Mouse (Mus musculus) hindbrain, postnatal 0 days (tissue): ENCODE measurements around the gene Kcna3. TPM values are rescaled to one million over a fixed set of nuclear protein-coding genes. Genes with fewer than 3 reads are reported as not detected.

Experiments
- ATAC-seq: fragments of 200-750 bp; cut with Nextera tagmentation; 2 replicates; pipeline ENCODE4 v1.8.0; 2017; ENCODE audit warnings: mild to moderate bottlenecking, moderate TSS enrichment, moderate library complexity
- DNase-seq: peaks from one replicate; pipeline ENCODE4 v3.0.0-alpha.2; 2015; ENCODE audit warnings: low spot score
- H3K27ac ChIP-seq: fragments of 300-500 bp; sonication (generic); 2 replicates; pipeline ENCODE4 v1.5.1; 2014; ENCODE audit warnings: mild to moderate bottlenecking
- H3K27me3 ChIP-seq: fragments of 300-500 bp; sonication (generic); 2 replicates; pipeline ENCODE4 v1.6.1; 2014; ENCODE audit warnings: low read length, mixed read lengths; ENCODE audit not compliant: insufficient read depth
- H3K36me3 ChIP-seq: fragments of 300-500 bp; sonication (generic); 2 replicates; pipeline ENCODE4 v1.6.1; 2014; ENCODE audit warnings: low read length, mixed read lengths; ENCODE audit not compliant: insufficient read depth
- H3K4me1 ChIP-seq: fragments of 300-500 bp; sonication (generic); 2 replicates; pipeline ENCODE4 v1.6.1; 2014; ENCODE audit warnings: antibody characterized with exemption, low read length, mixed read lengths; ENCODE audit not compliant: insufficient read depth
- H3K4me2 ChIP-seq: fragments of 300-500 bp; sonication (generic); 2 replicates; pipeline ENCODE4 v1.6.1; 2014; ENCODE audit warnings: low read depth, mild to moderate bottlenecking, low read length, moderate library complexity, mixed read lengths
- H3K4me3 ChIP-seq: fragments of 300-500 bp; sonication (generic); 2 replicates; pipeline ENCODE4 v1.5.1; 2014; ENCODE audit warnings: low read length
- H3K9ac ChIP-seq: fragments of 300-500 bp; sonication (generic); replicated peaks from 2 replicates; pipeline ENCODE4 v1.6.1; 2014; ENCODE audit warnings: mild to moderate bottlenecking, low read length, moderate library complexity, mixed read lengths
- H3K9me3 ChIP-seq: fragments of 300-500 bp; sonication (generic); 2 replicates; pipeline ENCODE4 v1.6.1; 2016; ENCODE audit warnings: low read length, mixed read lengths
- CTCF ChIP-seq: IDR thresholded peaks from 2 replicates; pipeline ENCODE4 v1.5.1; 2016; ENCODE audit warnings: antibody characterized with exemption, control low read depth, low read depth
- WGBS: fragments of 180-500 bp; shearing (Covaris S2); extraction: QIAGEN DNeasy Blood & Tissue Kit; methylation state at CpG from one replicate; pipeline ENCODE4 v1.1.7; 2014; 5-methylcytosine and 5-hydroxymethylcytosine counted together
- polyA plus RNA-seq: library from polyadenylated mRNA; unstranded; fragments of >200 nt; fragmentation: Nextera tagmentation; extraction: Ambion mirVana; gene quantifications from 2 replicates; pipeline ENCODE4 v1.2.1, GENCODE M21; 2015
- total RNA-seq: library from RNA; depleted of rRNA; stranded (reverse); fragments of >200 nt; gene quantifications from 2 replicates; pipeline ENCODE4 v1.2.3, GENCODE M21; 2014; rRNA removed

Kcna3 gene
- total and polyA plus RNA-seq, 2 experiments from 2014 or later, result 11.3 to 52.0 TPM

- Histone ChIP-seq H3K27me3 (no peaks in the 10 kb centered on the region), H3K9me3 (no peaks in the 10 kb centered on the region), H3K4me2 (no peak overlapping the region), H3K36me3 (no peaks in the 10 kb centered on the region), H3K27ac (no peak overlapping the region), H3K9ac (no peak overlapping the region), H3K4me1 (no peaks in the 10 kb centered on the region), H3K4me3 (no peak overlapping the region)
- no peak for ATAC-seq
- WGBS, result 97% methylated on average over 1 of the region's 1 CpGs
- no peak for TF ChIP-seq CTCF
- DNase-seq, result no peak
These were observed 39.7 kb downstream of the Kcna3 start for GRCm38 (mm10) chr3:107075705-107076104.

DNA sequence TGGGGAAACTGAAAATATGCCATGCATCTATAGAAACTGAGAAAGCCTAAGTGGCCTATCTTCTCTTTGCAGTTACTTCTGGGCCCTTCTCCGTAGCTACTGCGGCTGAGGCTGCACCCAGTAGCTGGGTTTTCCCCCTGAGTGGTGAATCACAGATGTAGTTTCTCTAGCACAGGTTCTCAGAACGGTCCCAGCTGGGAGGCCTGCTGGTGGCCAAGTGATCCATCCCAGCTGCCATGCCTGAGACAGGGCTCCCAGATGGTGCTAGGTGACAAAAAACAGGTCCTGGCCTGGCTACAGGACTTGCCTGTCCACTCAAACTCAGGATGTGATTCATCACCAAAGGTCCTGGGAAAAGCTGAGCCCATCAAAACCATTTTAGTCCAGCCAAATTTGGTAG is 40.7 kb downstream of the Kcna3 start:
- Histone ChIP-seq H3K27ac (no peak overlapping the region), H3K4me1 (no peaks in the 10 kb centered on the region), H3K9me3 (no peaks in the 10 kb centered on the region), H3K9ac (no peak overlapping the region), H3K27me3 (no peaks in the 10 kb centered on the region), H3K36me3 (no peaks in the 10 kb centered on the region), H3K4me2 (no peak overlapping the region), H3K4me3 (no peak overlapping the region)
- no peak for DNase-seq
- no peak for ATAC-seq
- 83% methylated on average over 3 of the region's 3 CpGs for WGBS
- no peak for TF ChIP-seq CTCF

- H3K36me3 ChIP-seq, result no peaks in the 10 kb centered on the region
- 95% methylated on average over 2 of the region's 2 CpGs for WGBS
- no peak for DNase-seq
These were observed 41.1 kb downstream of the Kcna3 start for GRCm38 (mm10) chr3:107077101-107077500.

DNA sequence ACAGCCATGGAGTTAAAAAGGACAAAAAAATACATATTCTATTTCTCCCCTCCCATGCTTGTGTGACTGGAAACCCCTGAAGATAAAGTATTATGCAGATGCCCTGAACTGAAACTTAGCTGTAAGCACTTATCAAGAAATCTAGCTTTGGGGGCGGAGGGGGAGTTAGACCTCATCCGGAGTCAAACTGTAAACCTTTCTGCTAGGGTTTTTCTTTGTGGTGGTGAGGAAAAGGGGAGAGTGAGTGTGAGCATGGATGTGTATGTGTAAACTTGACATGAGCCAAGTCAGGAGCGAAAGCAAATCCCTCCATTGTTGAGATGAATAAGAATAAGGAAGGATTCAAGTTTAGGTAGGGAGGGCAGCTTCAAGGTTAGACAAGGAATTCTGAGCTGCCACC is 44.8 kb downstream of the Kcna3 start:
- 87% methylated on average over 3 of the region's 3 CpGs for WGBS

More at GRCm38 (mm10) chr3:107077101-107077500, 41.1 kb downstream of the Kcna3 start:
- no peak overlapping the region for H3K4me2 ChIP-seq
- no peak overlapping the region for H3K27ac ChIP-seq
- no peaks in the 10 kb centered on the region for H3K9me3 ChIP-seq
- TF ChIP-seq CTCF, result no peak
- H3K4me3 ChIP-seq, result no peak overlapping the region
- H3K27me3 ChIP-seq, result no peaks in the 10 kb centered on the region
- no peak for ATAC-seq
- H3K9ac ChIP-seq, result no peak overlapping the region
- H3K4me1 ChIP-seq, result no peaks in the 10 kb centered on the region

DNA sequence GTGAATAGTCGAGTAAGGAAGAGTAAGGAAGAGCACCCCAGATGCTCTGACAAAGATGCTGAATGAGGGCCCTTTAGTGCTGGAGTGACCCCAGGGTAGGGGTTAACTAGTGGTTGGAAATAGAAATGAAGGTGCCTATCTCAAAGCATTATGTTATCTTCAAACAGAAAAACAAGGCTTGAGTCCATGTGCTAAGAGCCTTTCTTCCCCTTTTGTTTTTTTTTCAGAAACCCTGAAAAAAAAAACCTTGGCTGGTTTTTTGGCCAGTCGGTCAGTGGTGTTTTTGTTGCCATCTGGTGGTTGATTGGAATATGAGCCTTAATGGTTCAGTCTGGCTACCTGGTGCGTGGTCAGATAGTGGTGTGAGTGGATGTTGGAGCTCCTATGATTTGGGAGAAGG is 45.3 kb downstream of the Kcna3 start:
- Histone ChIP-seq H3K27me3 (no peaks in the 10 kb centered on the region), H3K9ac (no peak overlapping the region), H3K27ac (no peak overlapping the region), H3K9me3 (no peaks in the 10 kb centered on the region), H3K36me3 (no peaks in the 10 kb centered on the region), H3K4me2 (no peak overlapping the region), H3K4me3 (no peak overlapping the region), H3K4me1 (no peaks in the 10 kb centered on the region)
- ATAC-seq (peak; percentile 51; the same call in 1 of the 2 replicates), DNase-seq (peak; percentile 76)
- whole genome bisulfite sequencing, result 35% methylated on average over 3 of the region's 3 CpGs
- peak; percentile 76 for TF ChIP-seq CTCF

More for the DNA sequence above, 44.8 kb downstream of the Kcna3 start:
- Histone ChIP-seq H3K9me3 (no peaks in the 10 kb centered on the region), H3K27ac (no peak overlapping the region), H3K4me3 (no peak overlapping the region), H3K4me2 (no peak overlapping the region), H3K9ac (no peak overlapping the region), H3K4me1 (no peaks in the 10 kb centered on the region), H3K36me3 (no peaks in the 10 kb centered on the region), H3K27me3 (no peaks in the 10 kb centered on the region)
- DNase-seq, result no peak
- no peak for ATAC-seq
- no peak for TF ChIP-seq CTCF

- 79% methylated on average over 3 of the region's 3 CpGs for WGBS
- DNase-seq (no peak), ATAC-seq (no peak)
- no peaks in the 10 kb centered on the region for H3K4me1 ChIP-seq
- no peaks in the 10 kb centered on the region for H3K9me3 ChIP-seq
- H3K4me2 ChIP-seq, result no peak overlapping the region
- no peak overlapping the region for H3K9ac ChIP-seq
- no peak overlapping the region for H3K4me3 ChIP-seq
- H3K27me3 ChIP-seq, result no peaks in the 10 kb centered on the region
- no peak overlapping the region for H3K27ac ChIP-seq
- H3K36me3 ChIP-seq, result no peaks in the 10 kb centered on the region
- no peak for TF ChIP-seq CTCF
These were observed 48.6 kb downstream of the Kcna3 start for GRCm38 (mm10) chr3:107084586-107084985.

DNA sequence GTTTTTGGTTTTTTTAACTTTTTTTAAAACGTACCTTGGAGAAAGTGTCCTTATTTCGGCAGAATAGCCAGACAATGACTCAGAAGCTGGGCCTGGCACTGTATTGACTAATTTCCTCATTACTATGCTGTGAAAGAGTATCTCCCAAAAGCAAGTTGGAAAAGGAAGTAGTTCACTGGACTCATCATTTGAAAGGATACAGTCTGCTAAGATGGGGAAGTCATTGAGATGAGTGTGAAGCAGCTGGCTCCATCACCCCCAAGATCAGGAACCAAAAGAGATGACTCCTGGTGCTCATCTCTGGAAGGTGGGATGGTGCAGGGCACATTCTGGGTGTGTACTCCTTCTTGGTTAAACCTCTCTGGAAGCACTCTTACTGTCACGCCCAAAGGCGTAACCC is 51.4 kb downstream of the Kcna3 start:
- Histone ChIP-seq H3K36me3 (no peaks in the 10 kb centered on the region), H3K4me1 (no peaks in the 10 kb centered on the region), H3K4me3 (no peak overlapping the region), H3K27me3 (no peaks in the 10 kb centered on the region), H3K27ac (no peak overlapping the region), H3K9me3 (no peaks in the 10 kb centered on the region), H3K4me2 (no peak overlapping the region), H3K9ac (no peak overlapping the region)
- DNase-seq, result no peak
- no peak for ATAC-seq
- 89% methylated on average over 4 of the region's 4 CpGs for WGBS
- TF ChIP-seq CTCF, result no peak

Other genes starting within 250 kb of the Kcna3 start
- gene Cd53, start 246.0 kb upstream of the Kcna3 start, total RNA-seq, result 3.8 and 6.4 TPM in 2 replicates
- gene Cd53, start 246.0 kb upstream of the Kcna3 start, polyA plus RNA-seq, result 8.7 and 9.1 TPM in 2 replicates
- not detected in 2 replicates for gene Olfr266, start 209.9 kb upstream of the Kcna3 start, total RNA-seq
- gene Olfr266, start 209.9 kb upstream of the Kcna3 start, polyA plus RNA-seq, result not detected in 2 replicates
- 15.5 and 17.2 TPM in 2 replicates for gene Kcna2, start 65.0 kb downstream of the Kcna3 start, total RNA-seq
- gene Kcna2, start 65.0 kb downstream of the Kcna3 start, polyA plus RNA-seq, result 1.8 and 2.1 TPM in 2 replicates
- not detected in 2 replicates for gene Kcna10, start 146.9 kb downstream of the Kcna3 start, total RNA-seq
- 0.09 TPM in 1 of 2 replicates, not detected in the other for gene Kcna10, start 146.9 kb downstream of the Kcna3 start, polyA plus RNA-seq
- 0.63 TPM in 1 of 2 replicates, not detected in the other for gene Cym, start 185.6 kb downstream of the Kcna3 start, total RNA-seq
- gene Cym, start 185.6 kb downstream of the Kcna3 start, polyA plus RNA-seq, result not detected in 2 replicates
- gene A630076J17Rik, start 194.4 kb downstream of the Kcna3 start, total RNA-seq, result not detected in 2 replicates
- not detected in 2 replicates for gene A630076J17Rik, start 194.4 kb downstream of the Kcna3 start, polyA plus RNA-seq
- 0.18 and 0.26 TPM in 2 replicates for gene Prok1, start 203.5 kb downstream of the Kcna3 start, total RNA-seq
- gene Prok1, start 203.5 kb downstream of the Kcna3 start, polyA plus RNA-seq, result 0.19 TPM in 1 of 2 replicates, not detected in the other
- gene Lamtor5, start 242.7 kb downstream of the Kcna3 start, total RNA-seq, result 63.7 and 93.7 TPM in 2 replicates
- gene Lamtor5, start 242.7 kb downstream of the Kcna3 start, polyA plus RNA-seq, result 162 and 167 TPM in 2 replicates